Mouse (Mus musculus): ENCODE results near the gene Prdm16. TPM values are rescaled to one million over a fixed set of nuclear protein-coding genes. Genes with fewer than 3 reads are reported as not detected.

The Prdm16 gene
- polyA plus RNA-seq, 1 experiment: 6.0 TPM

GRCm38 (mm10) chr4:154596805-154597204 is 39.9 kb downstream of the Prdm16 start:
- H3K4me3 ChIP-seq (replicated peaks; ENCODE audit: insufficient read depth, low read depth, low read length): no peak overlapping the region
- no peak for TF ChIP-seq CTCF (IDR thresholded peaks at IDR 0.05; ENCODE audit: borderline replicate concordance, insufficient read depth, low read depth, low read length)
- no peak for TF ChIP-seq POLR2A (IDR thresholded peaks at IDR 0.05; ENCODE audit: borderline replicate concordance, insufficient read depth, low read length)
- no peaks in the 10 kb centered on the region for H3K4me1 ChIP-seq (ENCODE audit: control insufficient read depth, insufficient read depth, low read length)
- H3K27me3 ChIP-seq (ENCODE audit: control insufficient read depth, insufficient read depth, low read length): no peaks in the 10 kb centered on the region; the same call in 1 of the 2 replicates
- no peak overlapping the region for H3K27ac ChIP-seq (ENCODE audit: insufficient read depth, low read length)
- 89% methylated on average over 4 of the region's 4 CpGs for WGBS
- no peak for DNase-seq

GRCm38 (mm10) chr4:154594761-154595556 is 41.7 kb downstream of the Prdm16 start:
- WGBS: 36% methylated on average over 21 of the region's 21 CpGs
- no peaks in the 10 kb centered on the region for H3K4me1 ChIP-seq (ENCODE audit: control insufficient read depth, insufficient read depth, low read length)
- TF ChIP-seq POLR2A (IDR thresholded peaks at IDR 0.05; ENCODE audit: borderline replicate concordance, insufficient read depth, low read length) (no peak), CTCF (IDR thresholded peaks at IDR 0.05; ENCODE audit: borderline replicate concordance, insufficient read depth, low read depth, low read length) (no peak)
- no peaks in the 10 kb centered on the region; the same call in 1 of the 2 replicates for H3K27me3 ChIP-seq (ENCODE audit: control insufficient read depth, insufficient read depth, low read length)
- no peak for DNase-seq
- H3K4me3 ChIP-seq (replicated peaks; ENCODE audit: insufficient read depth, low read depth, low read length): no peak overlapping the region
- no peak overlapping the region for H3K27ac ChIP-seq (ENCODE audit: insufficient read depth, low read length)

GRCm38 (mm10) chr4:154594116-154594760 is 42.4 kb downstream of the Prdm16 start:
- TF ChIP-seq POLR2A (IDR thresholded peaks at IDR 0.05; ENCODE audit: borderline replicate concordance, insufficient read depth, low read length) (no peak), CTCF (IDR thresholded peaks at IDR 0.05; ENCODE audit: borderline replicate concordance, insufficient read depth, low read depth, low read length) (no peak)
- no peak for DNase-seq
- Histone ChIP-seq H3K4me1 (ENCODE audit: control insufficient read depth, insufficient read depth, low read length) (no peaks in the 10 kb centered on the region), H3K27me3 (ENCODE audit: control insufficient read depth, insufficient read depth, low read length) (no peaks in the 10 kb centered on the region; the same call in 1 of the 2 replicates), H3K27ac (ENCODE audit: insufficient read depth, low read length) (no peak overlapping the region), H3K4me3 (replicated peaks; ENCODE audit: insufficient read depth, low read depth, low read length) (no peak overlapping the region)
- 69% methylated on average over 17 of the region's 17 CpGs for WGBS

- no peak overlapping the region for H3K4me3 ChIP-seq (replicated peaks; ENCODE audit: insufficient read depth, low read depth, low read length)
- H3K27ac ChIP-seq (ENCODE audit: insufficient read depth, low read length): no peak overlapping the region
- 91% methylated on average over 13 of the region's 13 CpGs for WGBS
- TF ChIP-seq CTCF (IDR thresholded peaks at IDR 0.05; ENCODE audit: borderline replicate concordance, insufficient read depth, low read depth, low read length) (no peak), POLR2A (IDR thresholded peaks at IDR 0.05; ENCODE audit: borderline replicate concordance, insufficient read depth, low read length) (no peak)
- no peaks in the 10 kb centered on the region for H3K4me1 ChIP-seq (ENCODE audit: control insufficient read depth, insufficient read depth, low read length)
- no peak for DNase-seq
- H3K27me3 ChIP-seq (ENCODE audit: control insufficient read depth, insufficient read depth, low read length): no peaks in the 10 kb centered on the region; the same call in 1 of the 2 replicates
These were observed 44.1 kb downstream of the Prdm16 start for GRCm38 (mm10) chr4:154592562-154592961.

GRCm38 (mm10) chr4:154590910-154591309 is 45.8 kb downstream of the Prdm16 start:
- Histone ChIP-seq H3K27ac (ENCODE audit: insufficient read depth, low read length) (no peak overlapping the region), H3K4me3 (replicated peaks; ENCODE audit: insufficient read depth, low read depth, low read length) (no peak overlapping the region), H3K27me3 (ENCODE audit: control insufficient read depth, insufficient read depth, low read length) (no peaks in the 10 kb centered on the region; the same call in 1 of the 2 replicates), H3K4me1 (ENCODE audit: control insufficient read depth, insufficient read depth, low read length) (no peaks in the 10 kb centered on the region)
- DNase-seq: no peak
- no peak for TF ChIP-seq CTCF (IDR thresholded peaks at IDR 0.05; ENCODE audit: borderline replicate concordance, insufficient read depth, low read depth, low read length)
- no peak for TF ChIP-seq POLR2A (IDR thresholded peaks at IDR 0.05; ENCODE audit: borderline replicate concordance, insufficient read depth, low read length)
- 69% methylated on average over 10 of the region's 11 CpGs for WGBS

GRCm38 (mm10) chr4:154586334-154586733 is 50.3 kb downstream of the Prdm16 start:
- H3K27ac ChIP-seq (ENCODE audit: insufficient read depth, low read length): no peak overlapping the region
- WGBS: 81% methylated on average over 11 of the region's 11 CpGs

GRCm38 (mm10) chr4:154585779-154586178 is 50.9 kb downstream of the Prdm16 start:
- no peak overlapping the region for H3K4me3 ChIP-seq (replicated peaks; ENCODE audit: insufficient read depth, low read depth, low read length)
- H3K27ac ChIP-seq (ENCODE audit: insufficient read depth, low read length): no peak overlapping the region
- no peak for DNase-seq
- H3K4me1 ChIP-seq (ENCODE audit: control insufficient read depth, insufficient read depth, low read length): no peaks in the 10 kb centered on the region
- 90% methylated on average over 14 of the region's 14 CpGs for WGBS
- no peaks in the 10 kb centered on the region for H3K27me3 ChIP-seq (ENCODE audit: control insufficient read depth, insufficient read depth, low read length)
- TF ChIP-seq CTCF (IDR thresholded peaks at IDR 0.05; ENCODE audit: borderline replicate concordance, insufficient read depth, low read depth, low read length): no peak
- no peak for TF ChIP-seq POLR2A (IDR thresholded peaks at IDR 0.05; ENCODE audit: borderline replicate concordance, insufficient read depth, low read length)

More at GRCm38 (mm10) chr4:154586334-154586733, 50.3 kb downstream of the Prdm16 start:
- TF ChIP-seq CTCF (IDR thresholded peaks at IDR 0.05; ENCODE audit: borderline replicate concordance, insufficient read depth, low read depth, low read length): no peak
- no peak for TF ChIP-seq POLR2A (IDR thresholded peaks at IDR 0.05; ENCODE audit: borderline replicate concordance, insufficient read depth, low read length)
- Histone ChIP-seq H3K4me3 (replicated peaks; ENCODE audit: insufficient read depth, low read depth, low read length) (no peak overlapping the region), H3K4me1 (ENCODE audit: control insufficient read depth, insufficient read depth, low read length) (no peaks in the 10 kb centered on the region), H3K27me3 (ENCODE audit: control insufficient read depth, insufficient read depth, low read length) (no peaks in the 10 kb centered on the region)
- DNase-seq: no peak

Measured in cerebellum, adult 2 months (tissue).